Mouse (Mus musculus): ENCODE data around the gene Wrap73.
A peak's percentile ranks its signal among the peaks of the same experiment; 100 is the strongest.

Gene Wrap73

GRCm38 (mm10) chr4:154139671-154140181 lies 2.4 kb upstream of the Wrap73 start:
- no peak for DNase-seq (ENCODE audit: low read depth)

- no peak for DNase-seq (ENCODE audit: low read depth)
These were observed 2.2 kb upstream of the Wrap73 start, which contains the start of gene Trp73 for GRCm38 (mm10) chr4:154140182-154140212. TSS of gene Trp73 (minus strand) at chr4:154140208.

- DNase-seq (ENCODE audit: low read depth), result no peak
These were observed 1.8 kb upstream of the Wrap73 start for GRCm38 (mm10) chr4:154140213-154141008.

GRCm38 (mm10) chr4:154141009-154141867 lies 934 bp upstream of the Wrap73 start:
- DNase-seq (ENCODE audit: low read depth), result no peak

- no peak for DNase-seq (ENCODE audit: low read depth)
These were observed 2.5 kb downstream of the Wrap73 start for GRCm38 (mm10) chr4:154144712-154145111.

GRCm38 (mm10) chr4:154146342-154146741 lies 4.2 kb downstream of the Wrap73 start:
- DNase-seq (ENCODE audit: low read depth), result no peak

GRCm38 (mm10) chr4:154154104-154154503 lies 11.9 kb downstream of the Wrap73 start:
- DNase-seq (ENCODE audit: low read depth), result no peak

GRCm38 (mm10) chr4:154156050-154156449 lies 13.9 kb downstream of the Wrap73 start:
- DNase-seq (ENCODE audit: low read depth), result no peak

GRCm38 (mm10) chr4:154157970-154158662 lies 15.9 kb downstream of the Wrap73 start:
- DNase-seq (ENCODE audit: low read depth), result no peak

GRCm38 (mm10) chr4:154159002-154159401 lies 16.8 kb downstream of the Wrap73 start:
- peak; percentile 87 for DNase-seq (ENCODE audit: low read depth)

GRCm38 (mm10) chr4:154159961-154160537 lies 17.9 kb downstream of the Wrap73 start:
- DNase-seq (ENCODE audit: low read depth), result no peak

GRCm38 (mm10) chr4:154160538-154161390 lies 18.6 kb downstream of the Wrap73 start, which contains the start of gene Tprgl:
TSS of gene Tprgl (minus strand) at chr4:154160666.
- DNase-seq (ENCODE audit: low read depth), result peak; percentile 96

GRCm38 (mm10) chr4:154163296-154163695 lies 21.1 kb downstream of the Wrap73 start:
- DNase-seq (ENCODE audit: low read depth), result peak; percentile 84

GRCm38 (mm10) chr4:154167053-154167452 lies 24.9 kb downstream of the Wrap73 start:
- peak; percentile 64 for DNase-seq (ENCODE audit: low read depth)

GRCm38 (mm10) chr4:154170021-154170420 lies 27.8 kb downstream of the Wrap73 start:
- DNase-seq (ENCODE audit: low read depth), result no peak

GRCm38 (mm10) chr4:154170506-154171150 lies 28.5 kb downstream of the Wrap73 start, which contains the start of gene Megf6:
TSS of gene Megf6 (plus strand) at chr4:154170730.
- DNase-seq (ENCODE audit: low read depth), result no peak

GRCm38 (mm10) chr4:154171151-154171930 lies 29.2 kb downstream of the Wrap73 start:
- no peak for DNase-seq (ENCODE audit: low read depth)

GRCm38 (mm10) chr4:154171931-154172604 lies 29.9 kb downstream of the Wrap73 start:
- no peak for DNase-seq (ENCODE audit: low read depth)

- DNase-seq (ENCODE audit: low read depth), result peak; percentile 74
These were observed 35.1 kb downstream of the Wrap73 start for GRCm38 (mm10) chr4:154177257-154177656.
